Mouse (Mus musculus) embryonic fibroblast, embryonic 13.5 days (primary cell): ENCODE results near the gene Ext2.

Experiments
- CTCF ChIP-seq: IDR thresholded peaks from 2 replicates; pipeline ENCODE4 v1.5.1; 2011; ENCODE audit warnings: mild to moderate bottlenecking, control low read depth, low read length, moderate library complexity, borderline replicate concordance; ENCODE audit not compliant: insufficient read depth
- POLR2A ChIP-seq: IDR thresholded peaks from 2 replicates; pipeline ENCODE4 v1.6.1; 2011; ENCODE audit warnings: low read depth, mild to moderate bottlenecking, control low read depth, low read length, moderate library complexity

- no peak for TF ChIP-seq POLR2A
- TF ChIP-seq CTCF, result no peak
Observed at GRCm38 (mm10) chr2:93746620-93747019, 75.7 kb downstream of the Ext2 start.
